Mouse (Mus musculus) kidney, postnatal 0 days (tissue): ENCODE results near the gene Itga1. TPM values are rescaled to one million over a fixed set of nuclear protein-coding genes. Genes with fewer than 3 reads are reported as not detected.

Experiments
- ATAC-seq: fragments of 200-750 bp; cut with Nextera tagmentation; replicated peaks from 2 replicates; pipeline ENCODE4 v1.8.0; 2017; ENCODE audit warnings: low read depth, moderate number of reproducible peaks, moderate TSS enrichment, moderate library complexity; ENCODE audit not compliant: low FRiP score
- DNase-seq: peaks from one replicate; pipeline ENCODE4 v3.0.0-alpha.2; 2016; ENCODE audit warnings: low spot score
- H3K27ac ChIP-seq: fragments of 300-500 bp; sonication (generic); 2 replicates; pipeline ENCODE4 v1.5.1; 2014; ENCODE audit warnings: mild to moderate bottlenecking
- H3K27me3 ChIP-seq: fragments of 300-500 bp; sonication (generic); 2 replicates; pipeline ENCODE4 v1.6.1; 2014; ENCODE audit warnings: low read length, mixed read lengths; ENCODE audit not compliant: insufficient read depth
- H3K36me3 ChIP-seq: fragments of 300-500 bp; sonication (generic); 2 replicates; pipeline ENCODE4 v1.6.1; 2014; ENCODE audit warnings: low read length, mixed read lengths; ENCODE audit not compliant: insufficient read depth
- H3K4me1 ChIP-seq: fragments of 300-500 bp; sonication (generic); replicated peaks from 2 replicates; pipeline ENCODE4 v1.6.1; 2014; ENCODE audit warnings: antibody characterized with exemption, low read length, mixed read lengths; ENCODE audit not compliant: insufficient read depth
- H3K4me2 ChIP-seq: fragments of 300-500 bp; sonication (generic); 2 replicates; pipeline ENCODE4 v1.6.1; 2014; ENCODE audit warnings: mild to moderate bottlenecking, low read length, moderate library complexity, mixed read lengths
- H3K4me3 ChIP-seq: fragments of 300-500 bp; sonication (generic); replicated peaks from 2 replicates; pipeline ENCODE4 v1.5.1; 2014; ENCODE audit warnings: low read depth, low read length
- H3K9ac ChIP-seq: fragments of 300-500 bp; sonication (generic); 2 replicates; pipeline ENCODE4 v1.6.1; 2014; ENCODE audit warnings: low read depth, low read length
- H3K9me3 ChIP-seq: fragments of 300-500 bp; sonication (generic); replicated peaks from 2 replicates; pipeline ENCODE4 v1.6.1; 2016; ENCODE audit warnings: low read length, inconsistent platforms, mixed read lengths
- CTCF ChIP-seq: IDR thresholded peaks from 2 replicates; pipeline ENCODE4 v1.5.1; 2016; ENCODE audit warnings: antibody characterized with exemption, low read depth, mild to moderate bottlenecking, moderate library complexity
- WGBS: fragments of 180-500 bp; shearing (Covaris S2); extraction: QIAGEN DNeasy Blood & Tissue Kit; methylation state at CpG from one replicate; pipeline ENCODE4 v1.1.7; 2014; 5-methylcytosine and 5-hydroxymethylcytosine counted together
- polyA plus RNA-seq: library from polyadenylated mRNA; unstranded; fragments of >200 nt; fragmentation: Nextera tagmentation; extraction: Ambion mirVana; gene quantifications from 2 replicates; pipeline ENCODE4 v1.2.1, GENCODE M21; 2015

Itga1 gene
- polyA plus RNA-seq, 1 experiment from 2014 or later, result 27.1 TPM

DNA sequence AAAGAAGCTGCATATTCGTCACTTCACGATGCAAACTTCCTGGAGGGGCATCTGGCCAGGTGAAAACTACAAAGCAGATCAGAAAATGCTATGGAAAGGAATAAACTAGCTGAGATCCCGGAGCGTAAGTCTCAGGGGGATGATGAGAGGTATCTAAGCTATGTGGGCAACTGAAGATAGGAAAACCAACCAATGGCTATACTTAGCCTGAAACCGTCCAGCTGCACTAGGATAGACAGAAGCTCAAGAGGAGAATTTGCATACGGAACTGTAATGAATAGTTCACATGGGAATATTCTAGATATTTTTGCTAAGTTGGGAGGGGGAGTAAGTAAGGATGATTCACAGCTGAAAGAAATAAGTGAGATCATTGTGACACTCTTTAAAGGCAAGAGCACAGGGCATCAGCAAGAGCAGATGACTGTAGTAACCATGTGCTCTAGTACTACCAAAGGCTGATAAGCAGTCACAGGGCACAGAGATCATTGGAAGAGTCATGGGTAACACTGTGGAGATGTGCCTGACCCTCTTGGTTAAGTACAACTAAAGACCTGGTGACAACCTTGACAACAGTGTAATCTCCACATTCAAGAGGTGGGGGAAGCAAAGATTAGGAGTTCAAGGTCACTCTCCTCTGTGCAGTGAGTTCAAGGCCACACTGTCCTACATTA, 79.5 kb downstream of the Itga1 start:
- DNase-seq (no peak), ATAC-seq (no peak)
- H3K27ac ChIP-seq, result no peak overlapping the region
- H3K9me3 ChIP-seq, result no peaks in the 10 kb centered on the region
- no peak overlapping the region for H3K4me2 ChIP-seq
- H3K9ac ChIP-seq, result no peak overlapping the region
- no peaks in the 10 kb centered on the region for H3K27me3 ChIP-seq
- no peak for TF ChIP-seq CTCF
- no peaks in the 10 kb centered on the region for H3K4me1 ChIP-seq
- H3K36me3 ChIP-seq, result no peaks in the 10 kb centered on the region
- no peak overlapping the region for H3K4me3 ChIP-seq
- 86% methylated on average over 6 of the region's 6 CpGs for WGBS

DNA sequence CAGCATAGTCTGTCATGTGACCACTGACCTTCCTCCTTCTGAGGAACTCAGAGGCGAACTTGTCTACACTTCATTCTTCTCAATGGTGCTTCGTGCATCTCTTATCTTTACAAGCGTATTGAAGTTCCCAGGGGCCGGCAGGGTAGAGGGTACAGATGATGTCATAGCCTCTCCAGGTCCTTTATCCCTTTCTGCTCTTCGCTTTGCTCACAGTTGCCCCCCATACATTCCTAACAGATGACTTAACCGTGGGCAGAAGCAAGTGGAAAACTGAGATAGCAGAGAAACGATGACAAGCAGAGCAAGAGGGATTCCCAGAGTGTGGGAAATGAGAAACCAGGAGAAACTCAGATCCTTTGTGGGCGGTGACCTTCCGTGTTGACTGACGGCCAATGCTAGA, 80.4 kb downstream of the Itga1 start:
- no peak for ATAC-seq
- TF ChIP-seq CTCF, result no peak

DNA sequence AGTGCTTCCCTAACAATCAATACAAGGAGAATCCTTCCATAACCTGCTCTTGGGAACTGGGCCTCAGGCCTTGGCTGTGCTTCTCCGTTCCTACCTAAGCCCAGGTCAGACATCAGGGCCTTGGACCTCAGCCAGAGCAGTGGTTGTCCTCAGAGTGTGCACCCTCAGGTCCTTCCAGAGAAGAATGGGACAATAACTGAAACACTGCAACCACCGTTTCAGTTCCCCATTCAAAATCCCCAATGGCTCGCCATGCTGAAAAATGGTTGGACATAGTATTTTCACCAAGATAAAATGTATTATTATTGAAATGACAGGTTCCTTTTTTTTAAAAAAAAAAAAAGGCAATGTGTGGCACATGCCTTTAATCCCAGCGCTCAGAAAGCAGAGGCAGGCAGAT, 81.0 kb downstream of the Itga1 start:
- Histone ChIP-seq H3K4me2 (no peak overlapping the region), H3K36me3 (no peaks in the 10 kb centered on the region), H3K9ac (no peak overlapping the region), H3K27me3 (no peaks in the 10 kb centered on the region), H3K4me1 (no peaks in the 10 kb centered on the region), H3K9me3 (no peaks in the 10 kb centered on the region), H3K27ac (no peak overlapping the region), H3K4me3 (no peak overlapping the region)
- no peak for DNase-seq
- ATAC-seq, result no peak
- 98% methylated on average over 4 of the region's 4 CpGs for WGBS
- TF ChIP-seq CTCF, result no peak

More for the DNA sequence above, 80.4 kb downstream of the Itga1 start:
- Histone ChIP-seq H3K27me3 (no peaks in the 10 kb centered on the region), H3K4me3 (no peak overlapping the region), H3K36me3 (no peaks in the 10 kb centered on the region), H3K27ac (no peak overlapping the region), H3K4me2 (no peak overlapping the region), H3K9ac (no peak overlapping the region), H3K9me3 (no peaks in the 10 kb centered on the region), H3K4me1 (no peaks in the 10 kb centered on the region)
- whole genome bisulfite sequencing, result 73% methylated on average over 10 of the region's 10 CpGs
- DNase-seq, result no peak

DNA sequence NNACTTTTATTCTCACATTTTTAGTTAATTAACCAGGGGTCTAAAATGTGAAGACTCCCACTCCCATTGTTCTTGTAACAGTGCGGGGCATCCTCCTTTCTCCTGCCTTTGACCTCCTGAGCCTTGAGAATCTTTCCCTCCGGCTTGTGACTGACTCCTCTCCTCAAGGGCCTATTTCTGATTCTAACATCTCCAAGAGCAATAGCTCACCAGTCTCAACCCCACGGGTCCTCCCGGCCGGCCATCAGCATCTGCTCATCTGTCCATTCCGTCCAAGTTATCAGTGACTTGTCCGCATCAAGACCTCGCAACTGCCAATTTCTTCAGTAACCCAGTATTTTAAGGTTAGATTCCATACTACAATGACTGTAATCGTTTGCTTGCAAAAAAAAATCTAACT, 84.2 kb downstream of the Itga1 start:
- Histone ChIP-seq H3K27me3 (no peaks in the 10 kb centered on the region), H3K9ac (no peak overlapping the region), H3K9me3 (no peaks in the 10 kb centered on the region), H3K27ac (no peak overlapping the region), H3K4me1 (no peaks in the 10 kb centered on the region), H3K4me3 (no peak overlapping the region), H3K36me3 (no peaks in the 10 kb centered on the region), H3K4me2 (no peak overlapping the region)
- WGBS, result 91% methylated on average over 9 of the region's 9 CpGs
- TF ChIP-seq CTCF, result no peak
- DNase-seq, result no peak
- no peak for ATAC-seq

DNA sequence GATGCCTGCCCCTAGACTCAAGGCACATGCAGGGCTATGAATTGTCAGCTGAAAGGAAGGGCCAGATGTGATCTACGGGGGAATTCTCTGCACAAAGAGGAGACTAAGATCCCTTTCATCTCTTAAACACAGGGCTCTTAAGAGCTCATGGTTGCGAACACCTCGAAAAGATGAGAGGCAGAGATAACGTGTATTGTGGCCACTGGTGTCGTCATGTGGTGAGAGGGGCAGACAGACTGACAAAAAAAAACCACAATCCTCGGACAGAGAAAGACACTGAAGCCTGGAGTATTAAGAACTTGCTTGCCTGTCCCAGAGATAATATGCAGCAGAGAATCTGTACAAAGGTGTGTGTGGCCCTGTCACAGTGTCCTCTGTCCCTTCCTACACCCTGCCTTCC, 90.2 kb downstream of the Itga1 start:
- Histone ChIP-seq H3K4me3 (no peak overlapping the region), H3K4me2 (no peak overlapping the region), H3K9me3 (no peaks in the 10 kb centered on the region), H3K27ac (no peak overlapping the region), H3K27me3 (no peaks in the 10 kb centered on the region), H3K36me3 (peaks cover 7% of the 10 kb centered on the region; the same call in 1 of the 2 replicates), H3K4me1 (no peaks in the 10 kb centered on the region), H3K9ac (no peak overlapping the region)
- no peak for TF ChIP-seq CTCF
- 53% methylated on average over 6 of the region's 6 CpGs for WGBS
- ATAC-seq, result no peak
- DNase-seq, result no peak

DNA sequence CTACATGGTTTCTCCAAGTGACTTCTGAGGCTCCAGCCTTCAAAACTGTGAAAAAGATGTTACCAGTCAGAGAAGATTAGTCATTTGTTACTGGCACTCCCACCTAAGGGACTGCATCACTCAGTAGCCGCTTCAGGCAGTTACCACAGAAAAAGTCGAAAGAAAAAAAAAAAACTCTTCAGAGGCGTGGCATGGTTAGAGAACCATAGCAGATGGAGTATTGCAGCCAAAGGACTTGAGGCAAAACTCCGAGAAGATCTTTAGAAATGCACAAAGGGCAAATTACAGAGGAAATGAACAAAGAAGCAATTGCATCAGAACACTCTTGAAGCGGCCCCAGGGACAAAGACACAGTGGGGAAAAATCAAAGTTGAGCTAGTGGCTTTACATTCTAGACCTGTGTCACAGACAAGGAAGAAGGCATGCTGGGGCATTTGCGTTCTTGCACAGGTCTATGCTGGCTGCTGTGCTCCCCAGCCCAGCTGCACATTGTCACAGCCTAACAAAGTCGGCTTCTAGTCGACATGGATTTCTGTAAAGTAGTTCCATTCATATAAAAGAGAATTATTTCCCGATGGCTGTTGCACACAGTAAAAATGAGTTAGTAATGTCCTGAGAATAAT, 95.4 kb downstream of the Itga1 start:
- Histone ChIP-seq H3K4me1 (0 out of 2 replicates have a peak, but pooled peaks cover 4% of the 10 kb centered on the region), H3K4me3 (no peak overlapping the region), H3K27me3 (no peaks in the 10 kb centered on the region), H3K36me3 (peaks cover 7% of the 10 kb centered on the region; the same call in 1 of the 2 replicates), H3K9me3 (no peaks in the 10 kb centered on the region), H3K9ac (no peak overlapping the region), H3K4me2 (no peak overlapping the region), H3K27ac (peak overlapping the region; percentile 70)
- DNase-seq (peak; percentile 63), ATAC-seq (no peak)
- no peak for TF ChIP-seq CTCF
- WGBS, result 45% methylated on average over 9 of the region's 9 CpGs
